Mouse (Mus musculus) ES-E14 (cell line): Measurements from ENCODE around the gene Coa4. TPM values are rescaled to one million over a fixed set of nuclear protein-coding genes. Genes with fewer than 3 reads are reported as not detected.
A peak's percentile ranks its signal among the peaks of the same experiment; 100 is the strongest.

ENCODE experiments used
- DNase-seq: peaks from one replicate; pipeline ENCODE4 v3.0.0-alpha.2; 2013; ENCODE audit warnings: low read depth, low spot score
- H3K27ac ChIP-seq: 2 replicates; pipeline ENCODE4 v1.5.1; 2012; ENCODE audit warnings: low read depth, mild to moderate bottlenecking, low read length, moderate library complexity, mixed read lengths; ENCODE audit not compliant: poor library complexity, insufficient read depth, severe bottlenecking
- H3K36me3 ChIP-seq: 2 replicates; pipeline ENCODE4 v1.6.1; 2012; ENCODE audit warnings: mild to moderate bottlenecking, low read length, moderate library complexity, mixed read lengths; ENCODE audit not compliant: control insufficient read depth, poor library complexity, insufficient read depth, severe bottlenecking
- H3K4me1 ChIP-seq, 2 experiments: fragments of 150-350 bp in 1 of 2; sonication (generic) in 1 of 2; 2 replicates each; pipeline ENCODE4 v1.6.1; 2012; ENCODE audit warnings: low read length in 2 of 2, mild to moderate bottlenecking in 1 of 2, mixed read lengths in 1 of 2; ENCODE audit not compliant: control insufficient read depth in 2 of 2, insufficient read depth in 2 of 2, poor library complexity in 1 of 2
- H3K4me3 ChIP-seq, 2 experiments: fragments of 150-350 bp in 1 of 2; sonication (generic) in 1 of 2; 2 replicates each; pipeline ENCODE4 v1.5.1; 2012; ENCODE audit warnings: low read length in 2 of 2, low read depth in 1 of 2, mild to moderate bottlenecking in 1 of 2, mixed read lengths in 1 of 2; ENCODE audit not compliant: insufficient read depth in 1 of 2, poor library complexity in 1 of 2, severe bottlenecking in 1 of 2
- H3K9ac ChIP-seq: 2 replicates; pipeline ENCODE4 v1.6.1; 2012; ENCODE audit warnings: low read depth, mild to moderate bottlenecking, low read length, mixed read lengths; ENCODE audit not compliant: poor library complexity, insufficient read depth, severe bottlenecking
- H3K9me3 ChIP-seq: fragments of 150-350 bp; sonication (generic); 2 replicates; pipeline ENCODE4 v1.6.1; 2012; ENCODE audit warnings: low read depth, mild to moderate bottlenecking, low read length; ENCODE audit not compliant: control insufficient read depth, insufficient read depth
- CHD2 ChIP-seq: IDR thresholded peaks from 2 replicates; pipeline ENCODE4 v1.6.1; 2014; ENCODE audit warnings: mild to moderate bottlenecking, low read depth, low read length, inconsistent platforms
- HCFC1 ChIP-seq: IDR thresholded peaks from 2 replicates; pipeline ENCODE4 v1.6.1; 2012; ENCODE audit warnings: low read length, inconsistent platforms, borderline replicate concordance; ENCODE audit not compliant: insufficient read depth
- MAFK ChIP-seq: IDR thresholded peaks from 2 replicates; pipeline ENCODE4 v1.6.1; 2014; ENCODE audit warnings: mild to moderate bottlenecking, low read depth, low read length, inconsistent platforms; ENCODE audit not compliant: insufficient read depth
- ZC3H11A ChIP-seq: IDR thresholded peaks from 2 replicates; pipeline ENCODE4 v1.6.1; 2012; ENCODE audit warnings: low read depth, mild to moderate bottlenecking, inconsistent platforms, low read length, borderline replicate concordance
- ZNF384 ChIP-seq: IDR thresholded peaks from 2 replicates; pipeline ENCODE4 v1.6.1; 2012; ENCODE audit warnings: low read depth, low read length, inconsistent platforms
- in situ Hi-C, 2 experiments: fragments of 600-800 bp; cut with MboI; formaldehyde crosslinking; loops; one replicate each; pipeline ENCODE4 v1.15.1; 2025; ENCODE audit warnings: low sequenced_read_pairs in 2 of 2, inconsistent platforms in 1 of 2; ENCODE audit not compliant: unreplicated experiment in 2 of 2
- total RNA-seq: library from RNA; depleted of rRNA; stranded (reverse); fragments of 300-350 nt; gene quantifications from 2 replicates; pipeline ENCODE4 v1.2.3, GENCODE M21; 2012

The Coa4 gene
- total RNA-seq, 1 experiment, result 14.6 TPM

GRCm38 (mm10) chr7:100495581-100496251 lies 41.2 kb upstream of the Coa4 start:
- Histone ChIP-seq H3K4me1 (peaks cover 3 to 31% of the 10 kb centered on the region in 2 experiments; a peak in 2 of 4 replicates), H3K36me3 (peaks cover 55% of the 10 kb centered on the region), H3K9ac (peak overlapping the region; percentile 53), H3K9me3 (no peaks in the 10 kb centered on the region), H3K27ac (peak overlapping the region; percentile 67), H3K4me3 (peak overlapping the region; percentile 74 to 94; a peak in 2 of 4 replicates)
- DNase-seq, result peak; percentile 81
- no peak for TF ChIP-seq ZC3H11A
- TF ChIP-seq HCFC1, result no peak
- no peak for TF ChIP-seq CHD2
- TF ChIP-seq ZNF384, result no peak
- TF ChIP-seq MAFK, result no peak
- in situ Hi-C loops, result no loop called here

GRCm38 (mm10) chr7:100496371-100496770 lies 40.5 kb upstream of the Coa4 start:
- Histone ChIP-seq H3K9ac (peak overlapping the region; percentile 18; the same call in 1 of the 2 replicates), H3K4me1 (peaks cover 3 to 37% of the 10 kb centered on the region in 2 experiments; a peak in 3 of 4 replicates), H3K4me3 (peak overlapping the region in 1 of 2 experiments; percentile 8; a peak in 1 of 4 replicates), H3K36me3 (peaks cover 55% of the 10 kb centered on the region), H3K9me3 (no peaks in the 10 kb centered on the region), H3K27ac (peak overlapping the region; percentile 33; the same call in 1 of the 2 replicates)
- in situ Hi-C loops, result no loop called here
- no peak for DNase-seq
- TF ChIP-seq ZC3H11A (no peak), HCFC1 (no peak), CHD2 (no peak)

GRCm38 (mm10) chr7:100496791-100497190 lies 40.1 kb upstream of the Coa4 start:
- H3K4me3 ChIP-seq, result peak overlapping the region in 1 of 2 experiments; percentile 13; a peak in 1 of 4 replicates
- peaks cover 3 to 41% of the 10 kb centered on the region in 2 experiments; a peak in 3 of 4 replicates for H3K4me1 ChIP-seq
- in situ Hi-C loops, result no loop called here

GRCm38 (mm10) chr7:100497402-100497801 lies 39.5 kb upstream of the Coa4 start:
- Histone ChIP-seq H3K9ac (peak overlapping the region; percentile 3; the same call in 1 of the 2 replicates), H3K4me1 (peaks cover 3 to 42% of the 10 kb centered on the region in 2 experiments; a peak in 3 of 4 replicates), H3K9me3 (no peaks in the 10 kb centered on the region), H3K36me3 (peaks cover 55% of the 10 kb centered on the region), H3K4me3 (0 out of 4 replicates have a peak overlapping the region, but pooled peaks of 1 of the 2 experiments have one; percentile 13), H3K27ac (no peak overlapping the region)
- DNase-seq, result no peak
- TF ChIP-seq MAFK (no peak), CHD2 (no peak), HCFC1 (no peak), ZNF384 (no peak), ZC3H11A (no peak)
- in situ Hi-C loops, result no loop called here

More at GRCm38 (mm10) chr7:100496791-100497190, 40.1 kb upstream of the Coa4 start:
- Histone ChIP-seq H3K9ac (0 out of 2 replicates have a peak overlapping the region, but pooled peaks have one; percentile 8), H3K36me3 (peaks cover 55% of the 10 kb centered on the region), H3K9me3 (no peaks in the 10 kb centered on the region), H3K27ac (no peak overlapping the region; the same call in 1 of the 2 replicates)
- no peak for DNase-seq
- no peak for TF ChIP-seq MAFK
- no peak for TF ChIP-seq ZNF384
- TF ChIP-seq CHD2, result no peak
- TF ChIP-seq ZC3H11A, result no peak
- no peak for TF ChIP-seq HCFC1
